ENCODE assay signal across 23 mouse cellular contexts in genomic region chr1:58725095-58725494, GRCm38 (mm10). TPM values are rescaled to one million over a fixed set of nuclear protein-coding genes. Genes with fewer than 3 reads are reported as not detected.
"Had no signal": no experiment of that assay in that cellular context is flagged by ENCODE, and none has a peak within 500 bp of the region (broad histone marks: within the 10 kb centered on the region; RNA-seq: fewer than 3 reads in every experiment).

No protein-coding gene starts in this region.

- H3K4me1 ChIP-seq: neural tube, embryonic 12.5 days; neural tube, embryonic 15.5 days; stomach, embryonic 15.5 days had no signal

- ATAC-seq: midbrain, embryonic 13.5 days had no signal

- H3K9me3 ChIP-seq: liver, embryonic 13.5 days; midbrain, embryonic 13.5 days; neural tube, embryonic 12.5 days; neural tube, embryonic 15.5 days; stomach, embryonic 15.5 days had no signal

- H3K4me3 ChIP-seq: layer of hippocampus, adult 2 months; liver, embryonic 13.5 days; midbrain, embryonic 13.5 days; neural tube, embryonic 12.5 days; neural tube, embryonic 15.5 days; stomach, embryonic 15.5 days had no signal

- H3K36me3 ChIP-seq: neural tube, embryonic 15.5 days had no signal

- H3K27ac ChIP-seq: liver, embryonic 13.5 days; midbrain, embryonic 13.5 days; neural tube, embryonic 12.5 days; neural tube, embryonic 15.5 days; stomach, embryonic 15.5 days had no signal

- H3K4me2 ChIP-seq: liver, embryonic 13.5 days; midbrain, embryonic 13.5 days; neural tube, embryonic 12.5 days; neural tube, embryonic 15.5 days; stomach, embryonic 15.5 days had no signal

- H3K27me3 ChIP-seq: liver, embryonic 13.5 days; midbrain, embryonic 13.5 days; neural tube, embryonic 12.5 days; neural tube, embryonic 15.5 days; stomach, embryonic 15.5 days had no signal

- H3K9ac ChIP-seq: liver, embryonic 13.5 days; midbrain, embryonic 13.5 days; neural tube, embryonic 12.5 days; neural tube, embryonic 15.5 days; stomach, embryonic 15.5 days had no signal

- DNase-seq: layer of hippocampus, adult 9-11 months; liver, embryonic 13.5 days; lung, adult 2 months; lung, postnatal 14 days; right cerebral cortex, adult 18-20 months; right cerebral cortex, postnatal 25 days; spleen, adult 18-20 months; thymus, postnatal 25 days had no signal

RNA-seq across cellular contexts. Expression of gene Als2cr12, which starts 29.3 kb away (rescaled TPM):
- total RNA-seq: layer of hippocampus, adult 2 months; layer of hippocampus, postnatal 25 days; left cerebral cortex, adult 18-20 months; left cerebral cortex, postnatal 25 days; megakaryocyte, adult 5-6 weeks; midbrain, postnatal 0 days had no signal
- polyA plus RNA-seq: kidney, embryonic 16.5 days; limb, embryonic 11.5 days; liver, adult 2 months; liver, embryonic 13.5 days; liver, embryonic 16.5 days; lung, embryonic 16.5 days; midbrain, embryonic 13.5 days; midbrain, postnatal 0 days; neural tube, embryonic 12.5 days; neural tube, embryonic 15.5 days had no signal
